Mouse (Mus musculus) kidney, embryonic 16.5 days (tissue): ENCODE measurements around the gene Gm17175. TPM values are rescaled to one million over a fixed set of nuclear protein-coding genes. Genes with fewer than 3 reads are reported as not detected.
"Not testable (repeated sequence)": the region's sequence is repeated elsewhere in the genome, so short reads cannot be mapped to it uniquely, and the experiment has no call there.

Experiments
- ATAC-seq: fragments of 200-750 bp; cut with Nextera tagmentation; 2 replicates; pipeline ENCODE4 v1.8.0; 2017; ENCODE audit warnings: moderate TSS enrichment; ENCODE audit not compliant: low FRiP score, low TSS enrichment
- H3K27ac ChIP-seq: fragments of 300-500 bp; sonication (generic); 2 replicates; pipeline ENCODE4 v1.5.1; 2014; ENCODE audit warnings: low read length
- H3K27me3 ChIP-seq: fragments of 300-500 bp; sonication (generic); 2 replicates; pipeline ENCODE4 v1.6.1; 2014; ENCODE audit warnings: low read length, control low read depth, mixed read lengths; ENCODE audit not compliant: insufficient read depth
- H3K36me3 ChIP-seq: fragments of 300-500 bp; sonication (generic); 2 replicates; pipeline ENCODE4 v1.6.1; 2014; ENCODE audit warnings: low read length, control low read depth, mixed read lengths; ENCODE audit not compliant: insufficient read depth
- H3K4me1 ChIP-seq: fragments of 300-500 bp; sonication (generic); 2 replicates; pipeline ENCODE4 v1.6.1; 2014; ENCODE audit warnings: low read length, control low read depth, mixed read lengths; ENCODE audit not compliant: insufficient read depth
- H3K4me2 ChIP-seq: fragments of 300-500 bp; sonication (generic); replicated peaks from 2 replicates; pipeline ENCODE4 v1.6.1; 2014; ENCODE audit warnings: low read depth, low read length
- H3K4me3 ChIP-seq: fragments of 300-500 bp; sonication (generic); 2 replicates; pipeline ENCODE4 v1.5.1; 2014; ENCODE audit warnings: mild to moderate bottlenecking, low read length
- H3K9ac ChIP-seq: fragments of 300-500 bp; sonication (generic); replicated peaks from 2 replicates; pipeline ENCODE4 v1.6.1; 2014; ENCODE audit warnings: low read length
- H3K9me3 ChIP-seq: fragments of 300-500 bp; sonication (generic); 2 replicates; pipeline ENCODE4 v1.6.1; 2016; ENCODE audit warnings: low read length, control low read depth
- WGBS: fragments of 180-500 bp; shearing (Covaris S2); extraction: QIAGEN DNeasy Blood & Tissue Kit; methylation state at CpG from one replicate; pipeline ENCODE4 v1.1.7; 2014; 5-methylcytosine and 5-hydroxymethylcytosine counted together
- polyA plus RNA-seq: library from polyadenylated mRNA; unstranded; fragments of >200 nt; fragmentation: Nextera tagmentation; extraction: Ambion mirVana; gene quantifications from 2 replicates; pipeline ENCODE4 v1.2.1, GENCODE M21; 2015

The Gm17175 gene
- polyA plus RNA-seq = not detected in 2 replicates

GRCm38 (mm10) chr14:51573963-51574362, at the start of gene Gm17175:
Gene Gm17175 (minus strand): TSS chr14:51574063.
- not testable (repeated sequence) for H3K9ac ChIP-seq, H3K27ac ChIP-seq, H3K36me3 ChIP-seq, H3K4me3 ChIP-seq, H3K4me1 ChIP-seq, ATAC-seq, H3K4me2 ChIP-seq, H3K27me3 ChIP-seq, H3K9me3 ChIP-seq
- 93% methylated on average over 2 of the region's 2 CpGs for WGBS

GRCm38 (mm10) chr14:51611210-51611609, 37.3 kb upstream of the Gm17175 start, which contains the start of gene Gm17078:
Gene Gm17078 (minus strand): TSS chr14:51611310.
- H3K4me3 ChIP-seq = no peak within 1 kb of the TSS
- 89% methylated on average over 1 of the region's 1 CpGs for WGBS
- no peak for ATAC-seq
- no peaks in the 10 kb centered on the region for H3K9me3 ChIP-seq
- no peak within 1 kb of the TSS for H3K9ac ChIP-seq
- H3K27me3 ChIP-seq = no peaks in the 10 kb centered on the region
- H3K4me1 ChIP-seq = no peaks in the 10 kb centered on the region
- H3K36me3 ChIP-seq = no peaks in the 10 kb centered on the region
- no peak within 1 kb of the TSS for H3K4me2 ChIP-seq
- H3K27ac ChIP-seq = no peak within 1 kb of the TSS

DNA sequence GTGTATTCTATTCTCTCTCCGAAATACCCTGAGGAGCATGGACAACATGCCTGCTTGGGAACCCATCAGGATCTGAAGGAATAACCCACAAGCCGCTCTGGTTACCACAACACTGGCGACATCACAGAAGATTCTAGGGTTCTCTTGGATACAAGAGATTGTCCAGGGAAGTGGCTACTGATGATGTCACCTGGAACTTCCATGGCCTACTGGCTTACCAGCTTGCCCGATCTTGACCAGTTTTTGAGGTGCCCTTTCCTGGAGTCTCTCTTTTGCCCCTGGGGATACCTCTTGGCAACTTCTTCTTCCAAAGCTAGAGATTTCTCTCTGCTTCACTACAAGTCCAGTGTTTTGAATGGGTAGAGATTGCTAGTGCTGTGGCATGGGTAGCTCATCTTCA, 18.2 kb upstream of the Gm17175 start, which contains the start of gene Gm17174:
Gene Gm17174, minus strand, starts transcription at position 101 of the 400 bp plus-strand sequence.
- H3K27me3 ChIP-seq, H3K4me3 ChIP-seq, H3K9ac ChIP-seq, H3K4me2 ChIP-seq, H3K9me3 ChIP-seq, ATAC-seq, H3K4me1 ChIP-seq, H3K36me3 ChIP-seq, H3K27ac ChIP-seq: not testable (repeated sequence)
- WGBS = 91% methylated on average over 4 of the region's 4 CpGs

DNA sequence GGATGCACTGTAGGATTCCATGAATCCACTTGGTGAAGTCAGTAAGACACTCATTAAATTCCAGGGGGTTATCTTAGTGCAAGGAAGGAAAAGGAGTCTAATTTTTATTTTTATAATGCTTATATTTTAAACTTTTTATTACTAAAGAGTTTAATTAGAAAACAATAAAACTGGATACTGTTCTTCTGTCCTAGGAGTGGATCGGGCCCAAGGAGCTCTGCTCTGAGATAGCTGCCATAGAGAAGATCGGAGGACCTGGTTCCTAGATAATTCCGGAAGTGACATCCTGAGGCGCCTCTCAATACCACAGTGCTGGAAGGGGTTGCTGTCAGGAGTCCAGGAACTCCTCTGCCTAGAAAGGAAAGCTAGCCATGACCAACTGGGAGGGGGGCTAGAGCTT, 21.4 kb downstream of the Gm17175 start, which contains the start of gene Gm5622:
Gene Gm5622, plus strand, starts transcription at position 301 of the 400 bp plus-strand sequence.
- Histone ChIP-seq H3K27me3 (no peaks in the 10 kb centered on the region), H3K4me2 (no peak within 1 kb of the TSS), H3K4me1 (no peaks in the 10 kb centered on the region), H3K9ac (no peak within 1 kb of the TSS), H3K36me3 (no peaks in the 10 kb centered on the region), H3K9me3 (no peaks in the 10 kb centered on the region), H3K27ac (no peak within 1 kb of the TSS), H3K4me3 (no peak within 1 kb of the TSS)
- WGBS = 95% methylated on average over 4 of the region's 4 CpGs
- no peak for ATAC-seq

Other genes starting within 250 kb of the Gm17175 start
- gene Gm7247, start 212.3 kb downstream of the Gm17175 start, polyA plus RNA-seq = not detected in 2 replicates
- not detected in 2 replicates for gene Vmn2r88, start 163.2 kb downstream of the Gm17175 start, polyA plus RNA-seq
- not detected in 2 replicates for gene Vmn2r89, start 122.2 kb downstream of the Gm17175 start, polyA plus RNA-seq
- not detected in 2 replicates for gene Gm5622, start 21.3 kb downstream of the Gm17175 start, polyA plus RNA-seq
- gene Gm17174, start 18.1 kb upstream of the Gm17175 start, polyA plus RNA-seq = not detected in 2 replicates
- not detected in 2 replicates for gene Gm17078, start 37.2 kb upstream of the Gm17175 start, polyA plus RNA-seq
- gene Gm4181, start 61.6 kb upstream of the Gm17175 start, polyA plus RNA-seq = not detected in 2 replicates
- gene Gm17079, start 121.4 kb upstream of the Gm17175 start, polyA plus RNA-seq = not detected in 2 replicates
- not detected in 2 replicates for gene Gm5800, start 143.1 kb upstream of the Gm17175 start, polyA plus RNA-seq
- gene Ang4, start 199.5 kb upstream of the Gm17175 start, polyA plus RNA-seq = not detected in 2 replicates
- gene AY358078, start 226.0 kb upstream of the Gm17175 start, polyA plus RNA-seq = not detected in 2 replicates